Mouse (Mus musculus) forebrain, embryonic 11.5 days (tissue): ENCODE results near the gene Itsn1. TPM values are rescaled to one million over a fixed set of nuclear protein-coding genes. Genes with fewer than 3 reads are reported as not detected.

Experiments
- ATAC-seq: fragments of 200-750 bp; cut with Nextera tagmentation; replicated peaks from 2 replicates; pipeline ENCODE4 v1.8.0; 2017; ENCODE audit warnings: moderate TSS enrichment; ENCODE audit not compliant: low FRiP score
- DNase-seq: peaks from one replicate; pipeline ENCODE4 v3.0.0-alpha.2; 2017; ENCODE audit warnings: low spot score
- H3K27ac ChIP-seq: fragments of 300-500 bp; sonication (generic); 2 replicates; pipeline ENCODE4 v1.5.1; 2014; ENCODE audit warnings: low read depth, low read length
- H3K27me3 ChIP-seq: fragments of 300-500 bp; sonication (generic); 2 replicates; pipeline ENCODE4 v1.6.1; 2014; ENCODE audit warnings: mild to moderate bottlenecking, low read length, mixed read lengths; ENCODE audit not compliant: control insufficient read depth, insufficient read depth
- H3K36me3 ChIP-seq: fragments of 300-500 bp; sonication (generic); 2 replicates; pipeline ENCODE4 v1.6.1; 2014; ENCODE audit warnings: mild to moderate bottlenecking, low read length, moderate library complexity, mixed read lengths; ENCODE audit not compliant: control insufficient read depth, insufficient read depth
- H3K4me1 ChIP-seq: fragments of 300-500 bp; sonication (generic); replicated peaks from 2 replicates; pipeline ENCODE4 v1.6.1; 2014; ENCODE audit warnings: low read length, mixed read lengths; ENCODE audit not compliant: control insufficient read depth, insufficient read depth
- H3K4me2 ChIP-seq: fragments of 300-500 bp; sonication (generic); 2 replicates; pipeline ENCODE4 v1.6.1; 2014; ENCODE audit warnings: low read depth, mild to moderate bottlenecking, low read length, moderate library complexity, mixed read lengths; ENCODE audit not compliant: severe bottlenecking
- H3K4me3 ChIP-seq: fragments of 300-500 bp; sonication (generic); 2 replicates; pipeline ENCODE4 v1.5.1; 2014; ENCODE audit warnings: low read depth, low read length
- H3K9ac ChIP-seq: fragments of 300-500 bp; sonication (generic); 2 replicates; pipeline ENCODE4 v1.6.1; 2014; ENCODE audit warnings: low read length
- H3K9me3 ChIP-seq: fragments of 300-500 bp; sonication (generic); 2 replicates; pipeline ENCODE4 v1.6.1; 2016; ENCODE audit warnings: low read length, mixed read lengths; ENCODE audit not compliant: control insufficient read depth
- WGBS: fragments of 180-500 bp; shearing (Covaris S2); extraction: QIAGEN DNeasy Blood & Tissue Kit; methylation state at CpG from one replicate; pipeline ENCODE4 v1.1.7; 2014; 5-methylcytosine and 5-hydroxymethylcytosine counted together
- polyA plus RNA-seq: library from polyadenylated mRNA; unstranded; fragments of >200 nt; fragmentation: Nextera tagmentation; extraction: Ambion mirVana; gene quantifications from 2 replicates; pipeline ENCODE4 v1.2.1, GENCODE M21; 2014

Itsn1 gene
- polyA plus RNA-seq, 1 experiment from 2014 or later = 55.2 TPM

GRCm38 (mm10) chr16:91838771-91839170 lies 109.7 kb downstream of the Itsn1 start:
- Histone ChIP-seq H3K9me3 (no peaks in the 10 kb centered on the region), H3K4me3 (no peak overlapping the region), H3K9ac (no peak overlapping the region), H3K36me3 (peaks cover 2% of the 10 kb centered on the region; the same call in 1 of the 2 replicates), H3K27me3 (no peaks in the 10 kb centered on the region), H3K27ac (no peak overlapping the region), H3K4me2 (no peak overlapping the region), H3K4me1 (peaks cover 10% of the 10 kb centered on the region; the same call in 1 of the 2 replicates)
- ATAC-seq (no peak), DNase-seq (no peak)
- 90% methylated on average over 11 of the region's 11 CpGs for WGBS

- Histone ChIP-seq H3K4me2 (no peak overlapping the region), H3K27ac (no peak overlapping the region), H3K4me1 (peaks cover 10% of the 10 kb centered on the region; the same call in 1 of the 2 replicates), H3K4me3 (no peak overlapping the region), H3K9me3 (no peaks in the 10 kb centered on the region), H3K9ac (no peak overlapping the region), H3K36me3 (peaks cover 2% of the 10 kb centered on the region; the same call in 1 of the 2 replicates), H3K27me3 (no peaks in the 10 kb centered on the region)
- DNase-seq (no peak), ATAC-seq (no peak)
- WGBS = 67% methylated on average over 11 of the region's 11 CpGs
These were observed 110.4 kb downstream of the Itsn1 start for GRCm38 (mm10) chr16:91839462-91839861.

- WGBS = 90% methylated on average over 14 of the region's 14 CpGs
- Histone ChIP-seq H3K9me3 (no peaks in the 10 kb centered on the region), H3K9ac (no peak overlapping the region), H3K27ac (no peak overlapping the region), H3K4me1 (peaks cover 8% of the 10 kb centered on the region), H3K4me3 (no peak overlapping the region), H3K4me2 (no peak overlapping the region), H3K36me3 (peaks cover 2% of the 10 kb centered on the region; the same call in 1 of the 2 replicates), H3K27me3 (no peaks in the 10 kb centered on the region)
- DNase-seq = no peak
- no peak for ATAC-seq
These were observed 112.0 kb downstream of the Itsn1 start for GRCm38 (mm10) chr16:91841026-91841630.

GRCm38 (mm10) chr16:91846089-91846741 lies 117.1 kb downstream of the Itsn1 start:
- Histone ChIP-seq H3K4me3 (no peak overlapping the region), H3K36me3 (peaks cover 7% of the 10 kb centered on the region; the same call in 1 of the 2 replicates), H3K27me3 (no peaks in the 10 kb centered on the region), H3K4me1 (no peaks in the 10 kb centered on the region; the same call in 1 of the 2 replicates), H3K4me2 (no peak overlapping the region), H3K9ac (no peak overlapping the region), H3K9me3 (no peaks in the 10 kb centered on the region), H3K27ac (no peak overlapping the region)
- ATAC-seq (0 out of 2 replicates have a peak, but pooled peaks have one; percentile 24), DNase-seq (no peak)
- 36% methylated on average over 10 of the region's 10 CpGs for WGBS

- Histone ChIP-seq H3K27ac (no peak overlapping the region), H3K4me3 (no peak overlapping the region), H3K27me3 (no peaks in the 10 kb centered on the region), H3K9ac (no peak overlapping the region), H3K36me3 (peaks cover 5% of the 10 kb centered on the region; the same call in 1 of the 2 replicates), H3K4me2 (no peak overlapping the region), H3K9me3 (no peaks in the 10 kb centered on the region), H3K4me1 (no peaks in the 10 kb centered on the region; the same call in 1 of the 2 replicates)
- DNase-seq (no peak), ATAC-seq (no peak)
- 92% methylated on average over 13 of the region's 13 CpGs for WGBS
These were observed 118.6 kb downstream of the Itsn1 start for GRCm38 (mm10) chr16:91847525-91848225.

- H3K36me3 ChIP-seq = peaks cover 5% of the 10 kb centered on the region; the same call in 1 of the 2 replicates
- no peak overlapping the region for H3K27ac ChIP-seq
- H3K4me3 ChIP-seq = no peak overlapping the region
- no peak overlapping the region for H3K4me2 ChIP-seq
- WGBS = 92% methylated on average over 9 of the region's 9 CpGs
- no peaks in the 10 kb centered on the region for H3K9me3 ChIP-seq
- no peak overlapping the region for H3K9ac ChIP-seq
- H3K27me3 ChIP-seq = no peaks in the 10 kb centered on the region
- no peaks in the 10 kb centered on the region; the same call in 1 of the 2 replicates for H3K4me1 ChIP-seq
- ATAC-seq (no peak), DNase-seq (no peak)
These were observed 119.4 kb downstream of the Itsn1 start for GRCm38 (mm10) chr16:91848505-91848904.

- ATAC-seq (no peak), DNase-seq (no peak)
- H3K36me3 ChIP-seq = peaks cover 5% of the 10 kb centered on the region; the same call in 1 of the 2 replicates
- WGBS = 96% methylated on average over 7 of the region's 7 CpGs
- no peak overlapping the region for H3K4me2 ChIP-seq
- H3K9me3 ChIP-seq = no peaks in the 10 kb centered on the region
- H3K9ac ChIP-seq = no peak overlapping the region
- H3K27ac ChIP-seq = no peak overlapping the region
- no peak overlapping the region for H3K4me3 ChIP-seq
- H3K4me1 ChIP-seq = no peaks in the 10 kb centered on the region; the same call in 1 of the 2 replicates
- no peaks in the 10 kb centered on the region for H3K27me3 ChIP-seq
These were observed 120.0 kb downstream of the Itsn1 start for GRCm38 (mm10) chr16:91848906-91849603.

GRCm38 (mm10) chr16:91850175-91850574 lies 121.1 kb downstream of the Itsn1 start:
- ATAC-seq (no peak), DNase-seq (no peak)
- H3K4me3 ChIP-seq = no peak overlapping the region
- H3K36me3 ChIP-seq = peaks cover 7% of the 10 kb centered on the region; the same call in 1 of the 2 replicates
- no peak overlapping the region for H3K9ac ChIP-seq
- H3K9me3 ChIP-seq = no peaks in the 10 kb centered on the region
- WGBS = 92% methylated on average over 3 of the region's 3 CpGs
- H3K4me1 ChIP-seq = no peaks in the 10 kb centered on the region
- no peaks in the 10 kb centered on the region for H3K27me3 ChIP-seq
- H3K4me2 ChIP-seq = no peak overlapping the region
- no peak overlapping the region for H3K27ac ChIP-seq
